Mouse (Mus musculus): Measurements from ENCODE around the gene Atp5mpl.

The Atp5mpl gene

GRCm38 (mm10) chr12:111966683-111967173 lies at the start of gene Atp5mpl:
Gene Atp5mpl, minus strand, starts transcription at chr12:111966977.
- in situ Hi-C loops (cut with MboI; ENCODE audit: low sequenced_read_pairs): no loop called here

- in situ Hi-C loops (cut with MboI; ENCODE audit: low sequenced_read_pairs): no loop called here
Observed at GRCm38 (mm10) chr12:112016346-112016745, 49.6 kb upstream of the Atp5mpl start.

- in situ Hi-C loops (cut with MboI; ENCODE audit: low sequenced_read_pairs): no loop called here
Observed at GRCm38 (mm10) chr12:112013271-112013801, 46.6 kb upstream of the Atp5mpl start.

GRCm38 (mm10) chr12:112012511-112013270 lies 45.9 kb upstream of the Atp5mpl start:
- in situ Hi-C loops (cut with MboI; ENCODE audit: low sequenced_read_pairs): no loop called here

GRCm38 (mm10) chr12:112001223-112001622 lies 34.4 kb upstream of the Atp5mpl start:
- in situ Hi-C loops (cut with MboI; ENCODE audit: low sequenced_read_pairs): no loop called here

- in situ Hi-C loops (cut with MboI; ENCODE audit: low sequenced_read_pairs): no loop called here
Observed at GRCm38 (mm10) chr12:111999735-112000134, 33.0 kb upstream of the Atp5mpl start.

GRCm38 (mm10) chr12:111995161-111995560 lies 28.4 kb upstream of the Atp5mpl start:
- in situ Hi-C loops (cut with MboI; ENCODE audit: low sequenced_read_pairs): no loop called here

GRCm38 (mm10) chr12:111992626-111993025 lies 25.8 kb upstream of the Atp5mpl start:
- in situ Hi-C loops (cut with MboI; ENCODE audit: low sequenced_read_pairs): no loop called here

- in situ Hi-C loops (cut with MboI; ENCODE audit: low sequenced_read_pairs): no loop called here
Observed at GRCm38 (mm10) chr12:111986756-111987155, 20.0 kb upstream of the Atp5mpl start.

GRCm38 (mm10) chr12:111983165-111983564 lies 16.4 kb upstream of the Atp5mpl start:
- in situ Hi-C loops (cut with MboI; ENCODE audit: low sequenced_read_pairs): no loop called here

GRCm38 (mm10) chr12:111981831-111982230 lies 15.1 kb upstream of the Atp5mpl start:
- in situ Hi-C loops (cut with MboI; ENCODE audit: low sequenced_read_pairs): no loop called here

GRCm38 (mm10) chr12:111980887-111981367 lies 14.2 kb upstream of the Atp5mpl start, which contains the start of gene Rd3l:
Gene Rd3l, minus strand, starts transcription at chr12:111981317.
- in situ Hi-C loops (cut with MboI; ENCODE audit: low sequenced_read_pairs): no loop called here

GRCm38 (mm10) chr12:111978274-111978673 lies 11.5 kb upstream of the Atp5mpl start:
- in situ Hi-C loops (cut with MboI; ENCODE audit: low sequenced_read_pairs): no loop called here

GRCm38 (mm10) chr12:111977138-111977537 lies 10.4 kb upstream of the Atp5mpl start:
- in situ Hi-C loops (cut with MboI; ENCODE audit: low sequenced_read_pairs): no loop called here

- in situ Hi-C loops (cut with MboI; ENCODE audit: low sequenced_read_pairs): no loop called here
Observed at GRCm38 (mm10) chr12:111974578-111974977, 7.8 kb upstream of the Atp5mpl start.

- in situ Hi-C loops (cut with MboI; ENCODE audit: low sequenced_read_pairs): no loop called here
Observed at GRCm38 (mm10) chr12:111972504-111972903, 5.7 kb upstream of the Atp5mpl start.

GRCm38 (mm10) chr12:111971231-111971686 lies 4.5 kb upstream of the Atp5mpl start, which contains the start of gene Tdrd9:
Gene Tdrd9, plus strand, starts transcription at chr12:111971559.
- in situ Hi-C loops (cut with MboI; ENCODE audit: low sequenced_read_pairs): no loop called here

- in situ Hi-C loops (cut with MboI; ENCODE audit: low sequenced_read_pairs): no loop called here
Observed at GRCm38 (mm10) chr12:111970085-111970484, 3.3 kb upstream of the Atp5mpl start.

GRCm38 (mm10) chr12:111963339-111963738 lies 3.4 kb downstream of the Atp5mpl start:
- in situ Hi-C loops (cut with MboI; ENCODE audit: low sequenced_read_pairs): no loop called here

- in situ Hi-C loops (cut with MboI; ENCODE audit: low sequenced_read_pairs): loop anchor here (10.0 kb wide), 1 partner anchor 233 kb away; no protein-coding TSS in a partner anchor
Observed at GRCm38 (mm10) chr12:111958101-111958865, 8.5 kb downstream of the Atp5mpl start.

- in situ Hi-C loops (cut with MboI; ENCODE audit: low sequenced_read_pairs): loop anchor here (10.0 kb wide), 1 partner anchor 231 kb away; no protein-coding TSS in a partner anchor
Observed at GRCm38 (mm10) chr12:111956173-111956572, 10.6 kb downstream of the Atp5mpl start.
